Mouse (Mus musculus) hindbrain, embryonic 15.5 days (tissue): ENCODE results near the gene Chmp1a. TPM values are rescaled to one million over a fixed set of nuclear protein-coding genes. Genes with fewer than 3 reads are reported as not detected.

ENCODE experiments used
- ATAC-seq: fragments of 200-750 bp; cut with Nextera tagmentation; 2 replicates; pipeline ENCODE4 v1.8.0; 2017; ENCODE audit warnings: low read depth, moderate number of reproducible peaks, moderate TSS enrichment; ENCODE audit not compliant: low FRiP score
- H3K27ac ChIP-seq: fragments of 300-500 bp; sonication (generic); replicated peaks from 2 replicates; pipeline ENCODE4 v1.5.1; 2015; ENCODE audit warnings: mild to moderate bottlenecking, inconsistent platforms
- H3K27me3 ChIP-seq: fragments of 300-500 bp; sonication (generic); 2 replicates; pipeline ENCODE4 v1.6.1; 2015; ENCODE audit warnings: control low read depth, inconsistent platforms
- H3K36me3 ChIP-seq: fragments of 300-500 bp; sonication (generic); 2 replicates; pipeline ENCODE4 v1.6.1; 2015; ENCODE audit warnings: control low read depth, inconsistent platforms
- H3K4me1 ChIP-seq: fragments of 300-500 bp; sonication (generic); replicated peaks from 2 replicates; pipeline ENCODE4 v1.6.1; 2015; ENCODE audit warnings: control low read depth, inconsistent platforms
- H3K4me2 ChIP-seq: fragments of 300-500 bp; sonication (generic); 2 replicates; pipeline ENCODE4 v1.6.1; 2015; ENCODE audit warnings: moderate library complexity, mild to moderate bottlenecking, inconsistent platforms
- H3K4me3 ChIP-seq: fragments of 300-500 bp; sonication (generic); 2 replicates; pipeline ENCODE4 v1.5.1; 2015; ENCODE audit warnings: mild to moderate bottlenecking, inconsistent platforms
- H3K9ac ChIP-seq: fragments of 300-500 bp; sonication (generic); 2 replicates; pipeline ENCODE4 v1.6.1; 2015; ENCODE audit warnings: inconsistent platforms
- H3K9me3 ChIP-seq: fragments of 300-500 bp; sonication (generic); 2 replicates; pipeline ENCODE4 v1.6.1; 2016; ENCODE audit warnings: control low read depth, inconsistent platforms
- WGBS: fragments of 180-500 bp; shearing (Covaris S2); methylation state at CpG from one replicate; pipeline ENCODE4 v1.1.7; 2015; 5-methylcytosine and 5-hydroxymethylcytosine counted together
- polyA plus RNA-seq: library from polyadenylated mRNA; unstranded; fragments of >200 nt; fragmentation: Nextera tagmentation; extraction: Ambion mirVana; gene quantifications from 2 replicates; pipeline ENCODE4 v1.2.1, GENCODE M21; 2015

Chmp1a gene
- polyA plus RNA-seq, 1 experiment from 2014 or later, result 215 TPM

DNA sequence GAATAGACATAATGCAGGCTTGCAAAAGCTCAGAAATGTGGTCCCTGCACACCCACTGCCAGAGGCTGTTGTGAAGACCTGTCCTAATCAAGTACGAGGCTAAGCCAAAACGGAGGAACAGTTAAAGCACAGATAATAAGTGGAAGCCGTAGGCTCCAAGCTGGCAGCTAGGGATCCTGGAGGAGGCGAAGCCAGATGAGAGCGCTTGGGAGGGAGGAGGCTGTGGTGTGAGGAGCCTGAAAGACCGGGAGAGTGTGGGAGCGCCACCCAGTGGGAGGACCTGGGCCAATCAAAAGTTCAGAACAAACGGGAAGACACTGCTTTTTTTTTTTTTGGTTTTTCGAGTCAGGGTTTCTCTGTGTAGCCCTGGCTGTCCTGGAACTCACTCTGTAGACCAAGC lies 21.9 kb downstream of the Chmp1a start:
- Histone ChIP-seq H3K9me3 (no peaks in the 10 kb centered on the region), H3K4me2 (0 out of 2 replicates have a peak overlapping the region, but pooled peaks have one; percentile 2), H3K4me1 (no peaks in the 10 kb centered on the region), H3K36me3 (no peaks in the 10 kb centered on the region), H3K9ac (no peak overlapping the region), H3K27me3 (no peaks in the 10 kb centered on the region), H3K27ac (no peak overlapping the region), H3K4me3 (no peak overlapping the region)
- 1% methylated on average over 9 of the region's 9 CpGs for WGBS
- ATAC-seq, result no peak

- Histone ChIP-seq H3K4me1 (no peaks in the 10 kb centered on the region), H3K9ac (no peak overlapping the region), H3K36me3 (no peaks in the 10 kb centered on the region), H3K4me3 (no peak overlapping the region), H3K9me3 (no peaks in the 10 kb centered on the region), H3K27ac (no peak overlapping the region), H3K27me3 (no peaks in the 10 kb centered on the region), H3K4me2 (no peak overlapping the region)
- no peak for ATAC-seq
- WGBS, result 80% methylated on average over 7 of the region's 7 CpGs
Measured at GRCm38 (mm10) chr8:123188841-123189240, 23.7 kb downstream of the Chmp1a start.

DNA sequence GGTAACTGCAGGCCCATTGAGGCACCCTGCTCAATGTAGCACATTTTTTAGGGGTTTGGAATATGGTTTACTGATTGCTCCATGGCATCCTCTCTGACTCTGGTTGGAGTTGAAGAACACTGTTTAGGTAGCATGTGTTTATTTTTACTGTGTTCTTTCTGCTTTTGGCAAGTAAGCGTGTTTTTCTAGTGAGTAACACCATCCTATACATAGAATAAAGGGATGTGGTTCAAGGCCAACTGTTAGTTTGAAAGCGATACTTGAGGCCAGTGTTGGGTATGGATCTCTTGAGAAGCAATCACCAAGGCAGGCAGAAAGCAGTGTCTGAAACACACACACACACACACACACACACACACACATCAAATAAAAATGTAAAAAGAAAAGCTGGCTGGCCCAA lies 24.6 kb downstream of the Chmp1a start:
- H3K4me2 ChIP-seq, result no peak overlapping the region
- H3K4me3 ChIP-seq, result no peak overlapping the region
- no peak overlapping the region for H3K27ac ChIP-seq
- no peak for ATAC-seq
- no peaks in the 10 kb centered on the region for H3K9me3 ChIP-seq
- no peaks in the 10 kb centered on the region for H3K4me1 ChIP-seq
- 89% methylated on average over 2 of the region's 2 CpGs for WGBS
- no peaks in the 10 kb centered on the region for H3K36me3 ChIP-seq
- H3K27me3 ChIP-seq, result no peaks in the 10 kb centered on the region
- H3K9ac ChIP-seq, result no peak overlapping the region

- Histone ChIP-seq H3K4me2 (no peak within 1 kb of the TSS), H3K4me1 (no peaks in the 10 kb centered on the region), H3K36me3 (no peaks in the 10 kb centered on the region), H3K9me3 (no peaks in the 10 kb centered on the region), H3K27ac (no peak within 1 kb of the TSS), H3K9ac (no peak within 1 kb of the TSS), H3K27me3 (no peaks in the 10 kb centered on the region), H3K4me3 (no peak within 1 kb of the TSS)
- no peak for ATAC-seq
- WGBS, result 47% methylated on average over 19 of the region's 19 CpGs
Measured at GRCm38 (mm10) chr8:123185566-123186409, 26.8 kb downstream of the Chmp1a start, which contains the start of gene Dpep1. Dpep1 (plus strand) TSS chr8:123186242.

DNA sequence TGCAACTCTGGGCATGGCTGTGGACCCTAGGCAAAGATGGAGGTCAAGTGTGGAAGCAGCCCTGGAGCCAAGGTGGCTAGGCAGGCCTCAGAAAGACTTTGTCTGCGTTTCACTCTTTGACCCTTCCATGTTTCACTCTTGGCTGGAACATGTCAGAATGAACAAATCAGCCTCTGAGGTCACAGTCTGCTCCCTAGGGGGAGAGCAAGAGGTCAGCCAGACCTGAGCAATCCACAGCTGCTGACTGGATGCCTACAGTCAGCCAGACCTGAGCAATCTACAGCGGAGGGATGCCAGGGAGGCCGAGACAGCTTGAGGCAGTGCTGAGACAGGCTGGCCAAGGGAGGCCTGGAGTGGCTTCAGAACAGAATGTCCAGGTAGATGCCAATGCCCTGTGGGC lies 31.2 kb downstream of the Chmp1a start:
- ATAC-seq, result no peak
- Histone ChIP-seq H3K27ac (no peak overlapping the region), H3K9me3 (no peaks in the 10 kb centered on the region), H3K27me3 (no peaks in the 10 kb centered on the region), H3K4me2 (no peak overlapping the region), H3K4me1 (no peaks in the 10 kb centered on the region), H3K4me3 (no peak overlapping the region), H3K9ac (no peak overlapping the region), H3K36me3 (no peaks in the 10 kb centered on the region)
- 59% methylated on average over 3 of the region's 3 CpGs for WGBS

DNA sequence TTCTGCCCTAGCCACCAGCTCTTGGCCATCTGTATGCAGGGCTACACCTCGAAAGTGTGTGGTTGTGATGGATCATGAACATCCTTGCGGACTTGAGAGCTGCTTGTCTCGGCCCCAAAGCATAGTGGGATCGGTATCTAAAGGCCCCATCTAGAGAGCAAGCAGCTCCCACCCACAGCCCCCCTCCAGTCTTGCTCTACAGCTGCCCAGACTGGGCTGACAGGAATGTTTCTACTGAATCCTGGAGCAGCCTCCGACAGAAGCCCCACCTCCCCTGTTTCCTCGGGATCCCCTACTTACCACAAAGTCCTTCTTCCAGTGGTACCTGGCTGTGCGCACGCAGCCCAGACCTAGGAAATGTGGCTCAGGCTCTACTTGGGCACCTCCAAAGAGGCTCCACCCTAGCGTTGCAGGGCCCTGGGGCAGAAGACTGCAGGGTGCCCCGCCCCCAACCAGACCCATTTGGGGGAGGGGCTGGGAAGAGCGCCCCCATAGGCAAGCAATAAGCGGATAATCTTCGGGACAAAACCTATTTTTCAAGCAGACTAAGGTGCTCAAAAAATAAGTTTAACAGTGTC lies 54.6 kb downstream of the Chmp1a start, which contains the start of gene Sult5a1:
Gene Sult5a1 (minus strand): TSS at position 428 of the 578 bp plus-strand sequence.
- Histone ChIP-seq H3K4me1 (no peaks in the 10 kb centered on the region; the same call in 1 of the 2 replicates), H3K4me2 (peak within 1 kb of the TSS; percentile 31), H3K36me3 (no peaks in the 10 kb centered on the region), H3K4me3 (no peak within 1 kb of the TSS), H3K9me3 (no peaks in the 10 kb centered on the region), H3K27me3 (no peaks in the 10 kb centered on the region), H3K27ac (no peak within 1 kb of the TSS), H3K9ac (no peak within 1 kb of the TSS)
- no peak for ATAC-seq
- WGBS, result 34% methylated on average over 13 of the region's 13 CpGs

GRCm38 (mm10) chr8:123156070-123156773 lies 56.3 kb downstream of the Chmp1a start:
- no peaks in the 10 kb centered on the region for H3K27me3 ChIP-seq
- H3K4me1 ChIP-seq, result no peaks in the 10 kb centered on the region; the same call in 1 of the 2 replicates
- no peak overlapping the region for H3K4me2 ChIP-seq
- H3K9me3 ChIP-seq, result no peaks in the 10 kb centered on the region
- 84% methylated on average over 9 of the region's 9 CpGs for WGBS
- no peak overlapping the region for H3K9ac ChIP-seq
- no peak for ATAC-seq
- no peaks in the 10 kb centered on the region for H3K36me3 ChIP-seq
- H3K4me3 ChIP-seq, result no peak overlapping the region
- no peak overlapping the region for H3K27ac ChIP-seq

GRCm38 (mm10) chr8:123155177-123155576 lies 57.4 kb downstream of the Chmp1a start:
- Histone ChIP-seq H3K27ac (no peak overlapping the region), H3K9me3 (no peaks in the 10 kb centered on the region), H3K36me3 (no peaks in the 10 kb centered on the region), H3K9ac (no peak overlapping the region), H3K4me1 (no peaks in the 10 kb centered on the region; the same call in 1 of the 2 replicates), H3K4me2 (no peak overlapping the region), H3K27me3 (no peaks in the 10 kb centered on the region), H3K4me3 (no peak overlapping the region)
- ATAC-seq, result no peak
- 69% methylated on average over 5 of the region's 5 CpGs for WGBS

Other genes with a start within 250 kb of the Chmp1a start
- gene Ankrd11, start 170.5 kb downstream of the Chmp1a start, polyA plus RNA-seq, result 65.3 and 70.8 TPM in 2 replicates
- 43.3 and 49.1 TPM in 2 replicates for gene Spg7, start 149.8 kb downstream of the Chmp1a start, polyA plus RNA-seq
- 632 and 725 TPM in 2 replicates for gene Rpl13, start 110.4 kb downstream of the Chmp1a start, polyA plus RNA-seq
- 4.3 and 4.5 TPM in 2 replicates for gene Cpne7, start 95.4 kb downstream of the Chmp1a start, polyA plus RNA-seq
- 1.6 TPM in 2 replicates for gene Sult5a1, start 54.4 kb downstream of the Chmp1a start, polyA plus RNA-seq
- gene Dpep1, start 26.5 kb downstream of the Chmp1a start, polyA plus RNA-seq, result 0.18 and 0.50 TPM in 2 replicates
- 6.2 and 8.7 TPM in 2 replicates for gene Spata33, start 69 bp upstream of the Chmp1a start, polyA plus RNA-seq
- 45.2 and 48.5 TPM in 2 replicates for gene Cdk10, start 12.1 kb upstream of the Chmp1a start, polyA plus RNA-seq
- gene Spata2l, start 23.5 kb upstream of the Chmp1a start, polyA plus RNA-seq, result 10.1 and 11.4 TPM in 2 replicates
- gene Zfp276, start 41.4 kb upstream of the Chmp1a start, polyA plus RNA-seq, result 24.7 and 25.2 TPM in 2 replicates
- 58.8 and 66.6 TPM in 2 replicates for gene Vps9d1, start 41.6 kb upstream of the Chmp1a start, polyA plus RNA-seq
- gene Fanca, start 105.8 kb upstream of the Chmp1a start, polyA plus RNA-seq, result 6.9 and 10.6 TPM in 2 replicates
- 38.3 and 39.5 TPM in 2 replicates for gene Spire2, start 120.0 kb upstream of the Chmp1a start, polyA plus RNA-seq
- gene Tcf25, start 161.0 kb upstream of the Chmp1a start, polyA plus RNA-seq, result 332 and 377 TPM in 2 replicates
- gene Mc1r, start 194.3 kb upstream of the Chmp1a start, polyA plus RNA-seq, result 0.06 and 0.16 TPM in 2 replicates
- 1,757 and 1,788 TPM in 2 replicates for gene Tubb3, start 198.7 kb upstream of the Chmp1a start, polyA plus RNA-seq
- gene Def8, start 210.8 kb upstream of the Chmp1a start, polyA plus RNA-seq, result 48.6 and 51.6 TPM in 2 replicates